Mouse (Mus musculus) CH12.LX (cell line): ENCODE results near the gene Llgl1. TPM values are rescaled to one million over a fixed set of nuclear protein-coding genes. Genes with fewer than 3 reads are reported as not detected.

Experiments used
- DNase-seq: peaks from one replicate; pipeline ENCODE4 v3.0.0-alpha.2; 2013; ENCODE audit errors: extremely low read depth
- H3K27ac ChIP-seq: 2 replicates; pipeline ENCODE4 v1.5.1; 2012; ENCODE audit warnings: low read depth, mild to moderate bottlenecking, control low read depth, moderate library complexity; ENCODE audit not compliant: insufficient read depth
- H3K27me3 ChIP-seq: replicated peaks from 2 replicates; pipeline ENCODE3; 2012; ENCODE audit warnings: inconsistent platforms
- H3K36me3 ChIP-seq, 2 experiments: replicated peaks in 1 of 2; 2 replicates each; pipeline versions ENCODE3 to v1.6.1; 2012; ENCODE audit warnings: inconsistent platforms in 1 of 2, low read length in 1 of 2, mild to moderate bottlenecking in 1 of 2, mixed read lengths in 1 of 2, moderate library complexity in 1 of 2; ENCODE audit not compliant: control insufficient read depth in 1 of 2, insufficient read depth in 1 of 2
- H3K4me1 ChIP-seq, 2 experiments: 2 replicates each; pipeline ENCODE4 v1.6.1; 2012; ENCODE audit warnings: inconsistent platforms in 1 of 2, moderate library complexity in 1 of 2; ENCODE audit not compliant: insufficient read depth in 2 of 2, control insufficient read depth in 1 of 2
- H3K4me2 ChIP-seq: 2 replicates; pipeline ENCODE4 v1.6.1; 2012; ENCODE audit warnings: low read depth, mild to moderate bottlenecking, control low read depth; ENCODE audit not compliant: poor library complexity, insufficient read depth, severe bottlenecking
- H3K4me3 ChIP-seq, 3 experiments: fragments of 150-350 bp in 1 of 3; sonication (generic) in 1 of 3; replicated peaks in 1 of 3; 2 replicates each; pipeline versions ENCODE3 to v1.5.1; 2011 to 2012; ENCODE audit warnings: low read depth in 2 of 3, low read length in 2 of 3, mild to moderate bottlenecking in 2 of 3, moderate library complexity in 2 of 3, control low read depth in 1 of 3, improper control_type of control experiment in 1 of 3, inconsistent platforms in 1 of 3, mixed read lengths in 1 of 3; ENCODE audit not compliant: poor library complexity in 1 of 3
- H3K79me2 ChIP-seq: replicated peaks from 2 replicates; pipeline ENCODE4 v1.6.1; 2012; ENCODE audit warnings: mild to moderate bottlenecking, moderate library complexity; ENCODE audit not compliant: control insufficient read depth, poor library complexity, insufficient read depth, severe bottlenecking; ENCODE audit errors: extremely low read depth
- H3K9ac ChIP-seq: 2 replicates; pipeline ENCODE4 v1.6.1; 2012; ENCODE audit warnings: low read depth, mild to moderate bottlenecking, control low read depth, moderate library complexity; ENCODE audit not compliant: insufficient read depth
- H3K9me3 ChIP-seq: replicated peaks from 2 replicates; pipeline ENCODE3; 2012; ENCODE audit warnings: low read length, inconsistent platforms, mixed read lengths
- BHLHE40 ChIP-seq: IDR thresholded peaks from 2 replicates; pipeline ENCODE4 v1.6.1; 2011; ENCODE audit warnings: mild to moderate bottlenecking, low read depth, low read length, improper control_type of control experiment
- CHD2 ChIP-seq: IDR thresholded peaks from 2 replicates; pipeline ENCODE4 v1.6.1; 2011; ENCODE audit warnings: low read length, improper control_type of control experiment
- CTCF ChIP-seq, 2 experiments: IDR thresholded peaks in 1 of 2; conservative IDR thresholded peaks in 1 of 2; 2 replicates each; pipeline ENCODE4 v1.5.1; 2011 to 2012; ENCODE audit warnings: low read depth in 2 of 2, low read length in 2 of 2, improper control_type of control experiment in 1 of 2, inconsistent platforms in 1 of 2, mild to moderate bottlenecking in 1 of 2, moderate library complexity in 1 of 2
- EP300 ChIP-seq: IDR thresholded peaks from 2 replicates; pipeline ENCODE4 v1.6.1; 2011; ENCODE audit warnings: low read length, improper control_type of control experiment
- ETS1 ChIP-seq: conservative IDR thresholded peaks from 2 replicates; pipeline ENCODE4 v1.6.1; 2012; ENCODE audit warnings: low read depth, mild to moderate bottlenecking, inconsistent platforms, low read length, improper control_type of control experiment, moderate library complexity
- JUN ChIP-seq: IDR thresholded peaks from 2 replicates; pipeline ENCODE4 v1.6.1; 2011; ENCODE audit warnings: low read depth, mild to moderate bottlenecking, low read length, improper control_type of control experiment, moderate library complexity; ENCODE audit not compliant: insufficient read depth
- KAT2A ChIP-seq: IDR thresholded peaks from 2 replicates; pipeline ENCODE4 v1.6.1; 2012; ENCODE audit warnings: low read length, improper control_type of control experiment, inconsistent platforms; ENCODE audit not compliant: insufficient replicate concordance
- MAX ChIP-seq: IDR thresholded peaks from 2 replicates; pipeline ENCODE4 v1.6.1; 2011; ENCODE audit warnings: low read length, improper control_type of control experiment
- MAZ ChIP-seq: IDR thresholded peaks from 2 replicates; pipeline ENCODE4 v1.6.1; 2012; ENCODE audit warnings: low read depth, mild to moderate bottlenecking, inconsistent platforms, low read length, improper control_type of control experiment, moderate library complexity
- MEF2A ChIP-seq: IDR thresholded peaks from 2 replicates; pipeline ENCODE4 v1.6.1; 2014; ENCODE audit warnings: low read depth, mild to moderate bottlenecking, inconsistent platforms, low read length, improper control_type of control experiment, borderline replicate concordance
- NELFE ChIP-seq: IDR thresholded peaks from 2 replicates; pipeline ENCODE4 v1.6.1; 2011; ENCODE audit warnings: low read depth, low read length, improper control_type of control experiment
- NRF1 ChIP-seq: IDR thresholded peaks from 2 replicates; pipeline ENCODE4 v1.6.1; 2014; ENCODE audit warnings: low read depth, mild to moderate bottlenecking, inconsistent platforms, low read length, improper control_type of control experiment, moderate library complexity
- PAX5 ChIP-seq: IDR thresholded peaks from 2 replicates; pipeline ENCODE4 v1.6.1; 2012; ENCODE audit warnings: low read length, inconsistent platforms, mixed read lengths
- RCOR1 ChIP-seq: conservative IDR thresholded peaks from 2 replicates; pipeline ENCODE4 v1.6.1; 2012; ENCODE audit warnings: low read depth, mild to moderate bottlenecking, inconsistent platforms, low read length, improper control_type of control experiment
- SIN3A ChIP-seq: IDR thresholded peaks from 2 replicates; pipeline ENCODE4 v1.6.1; 2012; ENCODE audit warnings: low read length, improper control_type of control experiment, inconsistent platforms
- USF2 ChIP-seq: conservative IDR thresholded peaks from 2 replicates; pipeline ENCODE4 v1.6.1; 2011; ENCODE audit warnings: low read depth, low read length, improper control_type of control experiment
- ZNF384 ChIP-seq: IDR thresholded peaks from 2 replicates; pipeline ENCODE4 v1.6.1; 2012; ENCODE audit warnings: low read depth, low read length, improper control_type of control experiment, inconsistent platforms
- dilution Hi-C: fragments of 300-500 bp; cut with MboI; formaldehyde crosslinking; loops from 2 replicates; pipeline ENCODE4 v1.14.3; 2020; ENCODE audit warnings: low sequenced_read_pairs; ENCODE audit not compliant: extremely low pct_unique_long_range_greater_than_20kb, extremely low pct_ligation_motif_present
- in situ Hi-C: fragments of 300-500 bp; cut with MboI; formaldehyde crosslinking; loops from 3 replicates; pipeline ENCODE4 v1.14.3; 2019; ENCODE audit warnings: low sequenced_read_pairs, low pct_ligation_motif_present, low pct_unique_long_range_greater_than_20kb, mixed read lengths
- polyA plus RNA-seq: library from polyadenylated mRNA; unstranded; fragments of >175 nt; gene quantifications from 2 replicates; pipeline ENCODE4 v1.2.1, GENCODE M21; 2012; ENCODE audit warnings: low read depth; ENCODE audit not compliant: insufficient read length
- total RNA-seq, 2 experiments: library from RNA; depleted of rRNA; stranded (reverse); fragments of 300-350 nt in 1 of 2; fragments of >200 nt in 1 of 2; gene quantifications; 2 replicates each; pipeline ENCODE4 v1.2.3; 2012 to 2014

Llgl1 gene
- total and polyA plus RNA-seq, 3 experiments: 7.5 to 11.1 (median 9.8) TPM

DNA sequence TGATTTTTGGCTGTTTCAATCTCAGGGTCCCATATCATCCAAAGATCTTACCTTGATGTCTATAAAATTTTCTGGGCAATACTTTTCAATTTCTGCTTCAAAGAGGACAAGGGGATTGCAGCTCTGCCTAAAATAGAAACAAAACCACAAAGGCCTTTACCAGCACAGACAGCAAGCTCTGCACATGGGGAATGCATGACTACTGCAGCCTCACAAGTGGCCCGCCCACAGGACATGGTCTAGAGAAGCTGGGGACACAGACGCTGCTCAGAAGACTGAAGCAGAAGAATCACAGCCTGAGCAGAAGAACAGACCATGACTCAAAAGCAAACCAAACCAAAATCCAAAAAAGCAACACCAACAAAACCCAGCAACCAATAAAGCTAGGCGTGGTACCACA lies 62.2 kb downstream of the Llgl1 start:
- Histone ChIP-seq H3K4me3 (no peak overlapping the region), H3K4me2 (no peak overlapping the region), H3K79me2 (peaks cover 27% of the 10 kb centered on the region), H3K4me1 (peaks cover 4 to 6% of the 10 kb centered on the region in 2 experiments; a peak in 2 of 4 replicates), H3K36me3 (peaks cover 58 to 88% of the 10 kb centered on the region in 2 experiments), H3K27me3 (no peaks in the 10 kb centered on the region), H3K9ac (no peak overlapping the region), H3K27ac (no peak overlapping the region), H3K9me3 (peaks cover 18% of the 10 kb centered on the region)
- DNase-seq: peak; percentile 60
- TF ChIP-seq MAZ (no peak), MEF2A (peak; percentile 88), USF2 (no peak), NELFE (no peak), ZNF384 (no peak), NRF1 (no peak), JUN (no peak), CHD2 (no peak), RCOR1 (no peak), PAX5 (no peak), CTCF (conservative IDR thresholded peaks at IDR 0.05 in 1 of 2, IDR thresholded peaks at IDR 0.05 in 1 of 2; ENCODE audit: low read depth in 2 of 2, low read length in 2 of 2) (no peak), ETS1 (peak; percentile 41; the same call in 1 of the 2 replicates), BHLHE40 (peak; percentile 90), KAT2A (no peak), SIN3A (no peak), MAX (no peak), EP300 (no peak)
- dilution Hi-C loops: no loop called here
- in situ Hi-C loops: no loop called here

Other genes starting within 250 kb of the Llgl1 start
- gene Drg2, start 245.1 kb upstream of the Llgl1 start, total RNA-seq (2012; rRNA removed): 135 and 152 TPM in 2 replicates
- 105 and 115 TPM in 2 replicates for gene Drg2, start 245.1 kb upstream of the Llgl1 start, total RNA-seq (2014; rRNA removed)
- 151 and 155 TPM in 2 replicates for gene Drg2, start 245.1 kb upstream of the Llgl1 start, polyA plus RNA-seq
- 0.04 and 0.08 TPM in 2 replicates for gene Myo15, start 230.4 kb upstream of the Llgl1 start, total RNA-seq (2012; rRNA removed)
- 0.01 TPM in 1 of 2 replicates, not detected in the other for gene Myo15, start 230.4 kb upstream of the Llgl1 start, total RNA-seq (2014; rRNA removed)
- gene Myo15, start 230.4 kb upstream of the Llgl1 start, polyA plus RNA-seq: 0.10 and 0.13 TPM in 2 replicates
- gene Alkbh5, start 163.3 kb upstream of the Llgl1 start, total RNA-seq (2012; rRNA removed): 40.5 and 55.0 TPM in 2 replicates
- 37.2 and 42.7 TPM in 2 replicates for gene Alkbh5, start 163.3 kb upstream of the Llgl1 start, total RNA-seq (2014; rRNA removed)
- gene Alkbh5, start 163.3 kb upstream of the Llgl1 start, polyA plus RNA-seq: 33.8 and 39.6 TPM in 2 replicates
- 99.3 and 112 TPM in 2 replicates for gene Flii, start 27.5 kb downstream of the Llgl1 start, total RNA-seq (2012; rRNA removed)
- 43.9 and 49.5 TPM in 2 replicates for gene Flii, start 27.5 kb downstream of the Llgl1 start, total RNA-seq (2014; rRNA removed)
- 71.4 and 88.6 TPM in 2 replicates for gene Flii, start 27.5 kb downstream of the Llgl1 start, polyA plus RNA-seq
- gene Mief2, start 28.7 kb downstream of the Llgl1 start, total RNA-seq (2012; rRNA removed): 12.7 and 16.3 TPM in 2 replicates
- 6.8 and 7.2 TPM in 2 replicates for gene Mief2, start 28.7 kb downstream of the Llgl1 start, total RNA-seq (2014; rRNA removed)
- 9.9 and 10.9 TPM in 2 replicates for gene Mief2, start 28.7 kb downstream of the Llgl1 start, polyA plus RNA-seq
- 28.8 and 28.9 TPM in 2 replicates for gene Top3a, start 77.6 kb downstream of the Llgl1 start, total RNA-seq (2012; rRNA removed)
- gene Top3a, start 77.6 kb downstream of the Llgl1 start, total RNA-seq (2014; rRNA removed): 19.6 and 20.6 TPM in 2 replicates
- 38.9 and 43.7 TPM in 2 replicates for gene Top3a, start 77.6 kb downstream of the Llgl1 start, polyA plus RNA-seq
- 22.4 and 24.6 TPM in 2 replicates for gene Smcr8, start 77.8 kb downstream of the Llgl1 start, total RNA-seq (2012; rRNA removed)
- gene Smcr8, start 77.8 kb downstream of the Llgl1 start, total RNA-seq (2014; rRNA removed): 8.5 and 11.0 TPM in 2 replicates
- gene Smcr8, start 77.8 kb downstream of the Llgl1 start, polyA plus RNA-seq: 24.5 and 27.5 TPM in 2 replicates
- 136 and 189 TPM in 2 replicates for gene Shmt1, start 112.0 kb downstream of the Llgl1 start, total RNA-seq (2012; rRNA removed)
- 197 and 235 TPM in 2 replicates for gene Shmt1, start 112.0 kb downstream of the Llgl1 start, total RNA-seq (2014; rRNA removed)
- 178 TPM in 2 replicates for gene Shmt1, start 112.0 kb downstream of the Llgl1 start, polyA plus RNA-seq
- 63.5 and 63.7 TPM in 2 replicates for gene Dhrs7b, start 130.9 kb downstream of the Llgl1 start, total RNA-seq (2012; rRNA removed)
- 59.2 and 59.6 TPM in 2 replicates for gene Dhrs7b, start 130.9 kb downstream of the Llgl1 start, total RNA-seq (2014; rRNA removed)
- 43.3 and 46.6 TPM in 2 replicates for gene Dhrs7b, start 130.9 kb downstream of the Llgl1 start, polyA plus RNA-seq
- gene Tmem11, start 179.5 kb downstream of the Llgl1 start, total RNA-seq (2012; rRNA removed): 83.0 and 83.6 TPM in 2 replicates
- 62.8 and 71.1 TPM in 2 replicates for gene Tmem11, start 179.5 kb downstream of the Llgl1 start, total RNA-seq (2014; rRNA removed)
- 112 and 117 TPM in 2 replicates for gene Tmem11, start 179.5 kb downstream of the Llgl1 start, polyA plus RNA-seq
- gene Natd1, start 215.0 kb downstream of the Llgl1 start, total RNA-seq (2012; rRNA removed): 3.1 and 5.0 TPM in 2 replicates
- gene Natd1, start 215.0 kb downstream of the Llgl1 start, total RNA-seq (2014; rRNA removed): 1.9 and 2.1 TPM in 2 replicates
- 4.3 and 5.2 TPM in 2 replicates for gene Natd1, start 215.0 kb downstream of the Llgl1 start, polyA plus RNA-seq
- gene Map2k3, start 232.3 kb downstream of the Llgl1 start, total RNA-seq (2012; rRNA removed): 35.2 and 35.5 TPM in 2 replicates
- gene Map2k3, start 232.3 kb downstream of the Llgl1 start, total RNA-seq (2014; rRNA removed): 11.2 and 13.7 TPM in 2 replicates
- 87.6 and 92.5 TPM in 2 replicates for gene Map2k3, start 232.3 kb downstream of the Llgl1 start, polyA plus RNA-seq